Mouse (Mus musculus) ES-E14 (cell line): ENCODE data around the gene Nop2. TPM values are rescaled to one million over a fixed set of nuclear protein-coding genes. Genes with fewer than 3 reads are reported as not detected.

Experiments
- DNase-seq: peaks from one replicate; pipeline ENCODE4 v3.0.0-alpha.2; 2013; ENCODE audit warnings: low read depth, low spot score
- H3K27ac ChIP-seq: 2 replicates; pipeline ENCODE4 v1.5.1; 2012; ENCODE audit warnings: low read depth, mild to moderate bottlenecking, low read length, moderate library complexity, mixed read lengths; ENCODE audit not compliant: poor library complexity, insufficient read depth, severe bottlenecking
- H3K36me3 ChIP-seq: 2 replicates; pipeline ENCODE4 v1.6.1; 2012; ENCODE audit warnings: mild to moderate bottlenecking, low read length, moderate library complexity, mixed read lengths; ENCODE audit not compliant: control insufficient read depth, poor library complexity, insufficient read depth, severe bottlenecking
- H3K4me1 ChIP-seq, 2 experiments: fragments of 150-350 bp in 1 of 2; sonication (generic) in 1 of 2; 2 replicates each; pipeline ENCODE4 v1.6.1; 2012; ENCODE audit warnings: low read length in 2 of 2, mild to moderate bottlenecking in 1 of 2, mixed read lengths in 1 of 2; ENCODE audit not compliant: control insufficient read depth in 2 of 2, insufficient read depth in 2 of 2, poor library complexity in 1 of 2
- H3K4me3 ChIP-seq, 2 experiments: fragments of 150-350 bp in 1 of 2; sonication (generic) in 1 of 2; 2 replicates each; pipeline ENCODE4 v1.5.1; 2012; ENCODE audit warnings: low read length in 2 of 2, low read depth in 1 of 2, mild to moderate bottlenecking in 1 of 2, mixed read lengths in 1 of 2; ENCODE audit not compliant: insufficient read depth in 1 of 2, poor library complexity in 1 of 2, severe bottlenecking in 1 of 2
- H3K9ac ChIP-seq: 2 replicates; pipeline ENCODE4 v1.6.1; 2012; ENCODE audit warnings: low read depth, mild to moderate bottlenecking, low read length, mixed read lengths; ENCODE audit not compliant: poor library complexity, insufficient read depth, severe bottlenecking
- H3K9me3 ChIP-seq: fragments of 150-350 bp; sonication (generic); 2 replicates; pipeline ENCODE4 v1.6.1; 2012; ENCODE audit warnings: low read depth, mild to moderate bottlenecking, low read length; ENCODE audit not compliant: control insufficient read depth, insufficient read depth
- CHD2 ChIP-seq: IDR thresholded peaks from 2 replicates; pipeline ENCODE4 v1.6.1; 2014; ENCODE audit warnings: mild to moderate bottlenecking, low read depth, low read length, inconsistent platforms
- HCFC1 ChIP-seq: IDR thresholded peaks from 2 replicates; pipeline ENCODE4 v1.6.1; 2012; ENCODE audit warnings: low read length, inconsistent platforms, borderline replicate concordance; ENCODE audit not compliant: insufficient read depth
- MAFK ChIP-seq: IDR thresholded peaks from 2 replicates; pipeline ENCODE4 v1.6.1; 2014; ENCODE audit warnings: mild to moderate bottlenecking, low read depth, low read length, inconsistent platforms; ENCODE audit not compliant: insufficient read depth
- ZC3H11A ChIP-seq: IDR thresholded peaks from 2 replicates; pipeline ENCODE4 v1.6.1; 2012; ENCODE audit warnings: low read depth, mild to moderate bottlenecking, inconsistent platforms, low read length, borderline replicate concordance
- ZNF384 ChIP-seq: IDR thresholded peaks from 2 replicates; pipeline ENCODE4 v1.6.1; 2012; ENCODE audit warnings: low read depth, low read length, inconsistent platforms
- in situ Hi-C, 2 experiments: fragments of 600-800 bp; cut with MboI; formaldehyde crosslinking; loops; one replicate each; pipeline ENCODE4 v1.15.1; 2025; ENCODE audit warnings: low sequenced_read_pairs in 2 of 2, inconsistent platforms in 1 of 2; ENCODE audit not compliant: unreplicated experiment in 2 of 2
- total RNA-seq: library from RNA; depleted of rRNA; stranded (reverse); fragments of 300-350 nt; gene quantifications from 2 replicates; pipeline ENCODE4 v1.2.3, GENCODE M21; 2012

Nop2 gene
- total RNA-seq, 1 experiment, result 174 TPM

DNA sequence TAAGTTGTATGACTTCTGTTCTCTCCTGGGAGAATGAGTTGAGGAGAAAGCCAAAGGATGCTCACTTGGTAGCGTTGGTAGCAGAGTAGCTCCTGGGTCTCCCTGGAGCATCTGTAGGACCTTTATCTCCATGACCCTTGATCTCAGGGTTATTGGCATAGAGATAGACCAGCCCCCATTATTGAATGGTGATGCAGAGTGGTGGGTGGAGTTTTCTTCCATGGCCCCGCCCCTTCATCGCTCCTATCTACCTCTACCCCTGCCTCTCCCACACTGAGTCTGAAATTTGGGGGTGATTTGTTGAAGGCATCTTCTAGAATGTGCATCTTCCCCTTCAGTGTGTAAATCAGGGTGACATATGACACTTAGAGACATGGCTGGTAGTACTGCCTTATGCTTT is 24.8 kb downstream of the Nop2 start:
- no peak for DNase-seq
- Histone ChIP-seq H3K36me3 (peaks cover 9% of the 10 kb centered on the region; the same call in 1 of the 2 replicates), H3K4me1 (peaks cover 0 to 20% of the 10 kb centered on the region in 2 experiments; a peak in 2 of 4 replicates), H3K4me3 (no peak overlapping the region), H3K27ac (no peak overlapping the region), H3K9ac (no peak overlapping the region), H3K9me3 (no peaks in the 10 kb centered on the region)
- TF ChIP-seq ZC3H11A, result no peak
- TF ChIP-seq CHD2, result no peak
- no peak for TF ChIP-seq HCFC1
- no peak for TF ChIP-seq ZNF384
- TF ChIP-seq MAFK, result no peak
- in situ Hi-C loops, result no loop called here

DNA sequence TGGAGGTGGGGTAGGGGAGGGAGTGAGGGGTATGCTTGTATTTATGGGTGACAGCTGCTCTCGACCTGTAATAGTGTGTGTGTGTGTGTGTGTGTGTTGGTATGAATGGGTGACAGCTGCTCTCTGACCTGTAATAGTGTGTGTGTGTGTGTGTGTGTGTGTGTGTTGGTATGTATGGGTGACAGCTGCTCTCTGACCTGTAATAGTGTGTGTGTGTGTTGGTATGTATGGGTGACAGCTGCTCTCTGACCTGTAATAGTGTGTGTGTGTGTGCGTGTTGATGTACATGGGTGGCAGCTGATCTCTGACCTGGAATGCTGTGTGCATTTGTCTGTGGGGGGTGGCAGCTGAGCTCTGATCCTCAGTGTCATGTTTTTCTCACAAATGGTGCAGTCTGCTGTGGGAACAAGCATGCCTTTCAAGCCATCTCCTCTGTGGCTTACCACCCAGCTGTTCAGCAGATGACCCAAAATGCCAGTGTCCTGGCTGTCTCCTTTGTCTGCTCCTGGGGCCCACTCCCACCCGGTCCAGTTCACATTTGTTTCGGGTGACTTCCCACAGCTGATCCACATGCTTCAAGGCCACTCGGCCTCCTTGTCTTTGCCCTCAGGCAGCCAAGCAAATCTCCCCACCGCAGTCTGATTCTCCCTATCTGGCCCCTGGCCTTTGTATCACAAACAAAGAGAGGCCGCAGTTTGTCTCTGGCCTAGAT is 25.4 kb downstream of the Nop2 start:
- no peak for TF ChIP-seq MAFK
- no peak for TF ChIP-seq ZNF384
- no peak for TF ChIP-seq ZC3H11A
- TF ChIP-seq HCFC1, result no peak
- no peak for TF ChIP-seq CHD2

DNA sequence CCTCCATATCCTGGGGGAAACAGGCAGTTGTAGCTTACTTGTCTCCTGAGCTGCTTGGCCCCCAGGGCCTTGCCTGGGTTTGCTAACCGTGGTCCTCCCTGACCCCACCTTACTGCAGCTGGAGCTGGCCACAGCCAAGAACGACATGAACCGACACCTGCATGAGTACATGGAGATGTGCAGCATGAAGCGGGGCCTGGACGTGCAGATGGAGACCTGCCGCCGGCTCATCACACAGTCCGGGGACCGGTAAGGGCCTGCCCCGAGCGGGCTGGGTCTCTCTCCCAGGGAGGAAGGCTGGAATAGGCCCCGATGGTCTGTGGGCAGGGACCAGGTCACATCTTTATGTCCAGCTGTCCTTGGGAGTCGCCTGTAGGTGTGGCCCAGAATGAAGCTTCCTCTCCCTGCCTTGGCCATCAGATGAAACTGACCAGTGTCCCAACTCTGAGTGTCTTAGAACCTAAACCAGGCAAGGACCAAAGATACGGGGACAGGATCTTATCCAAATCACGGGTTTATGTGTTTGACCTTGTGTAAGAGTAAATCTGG is 27.3 kb downstream of the Nop2 start:
- Histone ChIP-seq H3K4me1 (peaks cover 0 to 11% of the 10 kb centered on the region in 2 experiments; a peak in 2 of 4 replicates), H3K9ac (peak overlapping the region; percentile 9; the same call in 1 of the 2 replicates), H3K9me3 (no peaks in the 10 kb centered on the region), H3K27ac (peak overlapping the region; percentile 8; the same call in 1 of the 2 replicates), H3K36me3 (peaks cover 22% of the 10 kb centered on the region), H3K4me3 (peak overlapping the region in 1 of 2 experiments; percentile 17; a peak in 1 of 4 replicates)
- TF ChIP-seq ZNF384 (no peak), MAFK (no peak), HCFC1 (no peak)
- in situ Hi-C loops, result no loop called here
- DNase-seq, result no peak

More for the DNA sequence above, 25.4 kb downstream of the Nop2 start:
- peaks cover 9% of the 10 kb centered on the region; the same call in 1 of the 2 replicates for H3K36me3 ChIP-seq
- no peak overlapping the region for H3K27ac ChIP-seq
- H3K9me3 ChIP-seq, result no peaks in the 10 kb centered on the region
- H3K4me3 ChIP-seq, result no peak overlapping the region
- peaks cover 0 to 18% of the 10 kb centered on the region in 2 experiments; a peak in 2 of 4 replicates for H3K4me1 ChIP-seq
- in situ Hi-C loops, result no loop called here
- no peak overlapping the region for H3K9ac ChIP-seq
- no peak for DNase-seq

DNA sequence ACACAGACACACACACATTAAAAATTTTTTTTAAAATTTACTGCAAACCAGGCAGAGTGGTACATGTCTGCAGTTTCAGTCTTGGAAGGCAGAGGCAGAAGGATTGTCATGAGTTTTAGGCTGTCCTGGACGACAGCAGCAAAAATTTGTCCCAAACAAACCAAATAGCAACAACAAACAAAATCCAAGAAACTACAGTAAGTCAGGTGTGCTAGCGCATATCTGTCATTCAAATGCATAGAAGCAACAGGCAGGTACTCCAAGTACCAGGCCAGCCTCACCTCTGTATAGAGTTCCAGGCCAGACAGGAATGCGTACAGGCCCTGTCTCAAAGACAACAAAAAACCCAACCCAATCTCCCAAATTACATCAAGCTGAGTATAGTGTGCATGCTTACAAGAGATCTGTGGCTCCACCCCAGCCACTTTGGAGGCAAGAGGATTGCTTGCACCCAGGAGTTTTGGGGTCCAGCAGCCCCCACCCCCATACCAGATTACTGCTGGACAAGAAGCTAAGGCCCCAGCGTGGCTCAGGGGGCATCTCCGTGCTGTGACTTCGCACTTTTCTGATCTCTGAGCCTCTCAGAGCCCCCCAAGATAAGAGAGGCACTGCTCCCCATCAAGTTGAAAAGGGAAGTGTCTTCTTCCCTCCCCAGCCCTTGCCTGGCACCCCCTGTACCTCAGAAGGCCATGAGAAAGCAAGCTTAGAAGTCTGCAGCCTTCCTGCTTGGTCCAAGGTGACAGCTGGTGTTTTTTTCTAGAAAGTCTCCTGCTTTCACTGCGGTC is 28.3 kb downstream of the Nop2 start:
- Histone ChIP-seq H3K9ac (peak overlapping the region; percentile 50), H3K36me3 (peaks cover 32% of the 10 kb centered on the region), H3K27ac (peak overlapping the region; percentile 87), H3K9me3 (no peaks in the 10 kb centered on the region), H3K4me3 (peak overlapping the region in 1 of 2 experiments; percentile 6; a peak in 2 of 4 replicates), H3K4me1 (peaks cover 0 to 11% of the 10 kb centered on the region in 2 experiments; a peak in 2 of 4 replicates)
- TF ChIP-seq HCFC1, result no peak
- no peak for TF ChIP-seq ZNF384
- no peak for TF ChIP-seq ZC3H11A
- TF ChIP-seq CHD2, result no peak
- TF ChIP-seq MAFK, result no peak
- no peak for DNase-seq
- in situ Hi-C loops, result no loop called here
